Mouse (Mus musculus) liver, embryonic 14.5 days (tissue): ENCODE measurements around the gene Chid1. TPM values are rescaled to one million over a fixed set of nuclear protein-coding genes. Genes with fewer than 3 reads are reported as not detected.

ENCODE experiments used
- ATAC-seq: fragments of 200-750 bp; cut with Nextera tagmentation; 2 replicates; pipeline ENCODE4 v1.8.0; 2017; ENCODE audit warnings: moderate number of reproducible peaks, mild to moderate bottlenecking, moderate library complexity; ENCODE audit not compliant: insufficient read depth
- DNase-seq, 3 experiments: peaks; one replicate each; pipeline ENCODE4 v3.0.0-alpha.2; 2012 to 2013; ENCODE audit warnings: low read depth in 3 of 3, low spot score in 3 of 3
- H3K27ac ChIP-seq: fragments of 300-500 bp; sonication (generic); 2 replicates; pipeline ENCODE4 v1.5.1; 2014; ENCODE audit warnings: moderate library complexity, mild to moderate bottlenecking, control low read depth, inconsistent platforms
- H3K27me3 ChIP-seq: fragments of 300-500 bp; sonication (generic); 2 replicates; pipeline ENCODE4 v1.6.1; 2014; ENCODE audit warnings: mild to moderate bottlenecking, low read length, moderate library complexity; ENCODE audit not compliant: control insufficient read depth, insufficient read depth
- H3K36me3 ChIP-seq: fragments of 300-500 bp; sonication (generic); replicated peaks from 2 replicates; pipeline ENCODE4 v1.6.1; 2014; ENCODE audit warnings: low read depth; ENCODE audit not compliant: control insufficient read depth, insufficient read depth
- H3K4me1 ChIP-seq, 2 experiments: fragments of 200-500 bp in 1 of 2; fragments of 300-500 bp in 1 of 2; sonication (generic) in 1 of 2; replicated peaks; 2 replicates each; pipeline ENCODE4 v1.6.1; 2012 to 2014; ENCODE audit warnings: antibody characterized with exemption in 1 of 2, inconsistent platforms in 1 of 2, low read length in 1 of 2; ENCODE audit not compliant: control insufficient read depth in 2 of 2, insufficient read depth in 2 of 2
- H3K4me2 ChIP-seq: fragments of 300-500 bp; sonication (generic); 2 replicates; pipeline ENCODE4 v1.6.1; 2014; ENCODE audit warnings: low read depth, mild to moderate bottlenecking, control low read depth, moderate library complexity
- H3K4me3 ChIP-seq, 2 experiments: fragments of 200-500 bp in 1 of 2; fragments of 300-500 bp in 1 of 2; sonication (generic) in 1 of 2; 2 replicates each; pipeline ENCODE4 v1.5.1; 2012 to 2014; ENCODE audit warnings: low read depth in 2 of 2, low read length in 2 of 2, mild to moderate bottlenecking in 2 of 2, control low read depth in 1 of 2, inconsistent platforms in 1 of 2, moderate library complexity in 1 of 2; ENCODE audit not compliant: insufficient read depth in 1 of 2
- H3K9ac ChIP-seq: fragments of 300-500 bp; sonication (generic); replicated peaks from 2 replicates; pipeline ENCODE4 v1.6.1; 2014; ENCODE audit warnings: mild to moderate bottlenecking, control low read depth, moderate library complexity
- H3K9me3 ChIP-seq: fragments of 300-500 bp; sonication (generic); 2 replicates; pipeline ENCODE4 v1.6.1; 2016; ENCODE audit warnings: low read length, mixed read lengths; ENCODE audit not compliant: control insufficient read depth
- CTCF ChIP-seq: IDR thresholded peaks from 2 replicates; pipeline ENCODE4 v1.5.1; 2016; ENCODE audit warnings: antibody characterized with exemption, low read depth, control low read depth
- EP300 ChIP-seq: IDR thresholded peaks from 2 replicates; pipeline ENCODE4 v1.6.1; 2016; ENCODE audit warnings: antibody characterized with exemption, low read depth
- WGBS: fragments of 180-500 bp; shearing (Covaris S2); extraction: QIAGEN DNeasy Blood & Tissue Kit; methylation state at CpG from one replicate; pipeline ENCODE4 v1.1.7; 2014; ENCODE audit not compliant: insufficient replicate concordance; 5-methylcytosine and 5-hydroxymethylcytosine counted together
- polyA plus RNA-seq, 2 experiments: library from polyadenylated mRNA; depleted of rRNA in 1 of 2; stranded (reverse) in 1 of 2; unstranded in 1 of 2; fragments of >200 nt; fragmentation: Nextera tagmentation in 1 of 2; extraction: Ambion mirVana in 1 of 2; gene quantifications; 2 replicates each; pipeline versions ENCODE4 v1.2.1 to v1.2.3; 2012 to 2014

Gene Chid1
- polyA plus RNA-seq, 2 experiments = 12.1 to 23.0 TPM

- Histone ChIP-seq H3K4me2 (peak overlapping the region; percentile 72), H3K4me3 (no peak overlapping the region), H3K27ac (peak overlapping the region; percentile 98), H3K9me3 (no peaks in the 10 kb centered on the region), H3K4me1 (peaks cover 56 to 64% of the 10 kb centered on the region in 2 experiments), H3K36me3 (peaks cover 16% of the 10 kb centered on the region), H3K9ac (peak overlapping the region; percentile 79), H3K27me3 (no peaks in the 10 kb centered on the region)
- DNase-seq (no peak), ATAC-seq (no peak)
- 76% methylated on average over 4 of the region's 5 CpGs for WGBS
- TF ChIP-seq CTCF = peak; percentile 67
- no peak for TF ChIP-seq EP300
Observed at GRCm38 (mm10) chr7:141584048-141584841, 44.6 kb upstream of the Chid1 start.

- H3K4me2 ChIP-seq = no peak overlapping the region
- H3K4me3 ChIP-seq = no peak overlapping the region
- no peak for DNase-seq
- ATAC-seq = no peak
- 75% methylated on average over 7 of the region's 7 CpGs for WGBS
- H3K27me3 ChIP-seq = no peaks in the 10 kb centered on the region
- peaks cover 3% of the 10 kb centered on the region for H3K36me3 ChIP-seq
- H3K4me1 ChIP-seq = peaks cover 65 to 78% of the 10 kb centered on the region in 2 experiments
- no peak overlapping the region for H3K9ac ChIP-seq
- H3K9me3 ChIP-seq = no peaks in the 10 kb centered on the region
- no peak for TF ChIP-seq EP300
- no peak for TF ChIP-seq CTCF
- peak overlapping the region; percentile 35; the same call in 1 of the 2 replicates for H3K27ac ChIP-seq
Observed at GRCm38 (mm10) chr7:141581323-141581722, 41.7 kb upstream of the Chid1 start.

DNA sequence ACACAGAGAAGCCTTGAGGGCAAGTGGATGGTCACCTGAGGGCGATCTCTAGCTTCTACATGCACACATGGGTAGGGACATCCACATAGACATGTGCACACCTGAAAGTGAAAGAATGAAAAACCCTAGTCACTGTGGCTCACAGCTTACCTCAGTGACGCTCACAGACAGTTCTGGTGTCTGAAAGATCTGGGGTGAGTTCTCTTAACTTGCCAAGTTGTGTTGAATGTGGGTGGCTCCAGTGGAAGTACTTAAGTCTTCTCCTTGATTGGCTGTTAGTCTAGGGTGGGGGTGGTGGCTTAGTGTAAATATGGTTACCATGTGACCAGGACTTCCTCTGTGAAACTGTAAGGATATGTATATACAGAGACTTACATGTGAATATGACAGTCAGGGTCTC, 39.3 kb upstream of the Chid1 start:
- no peaks in the 10 kb centered on the region for H3K27me3 ChIP-seq
- H3K4me3 ChIP-seq = no peak overlapping the region
- WGBS = 77% methylated on average over 2 of the region's 2 CpGs
- H3K9ac ChIP-seq = no peak overlapping the region
- H3K36me3 ChIP-seq = peaks cover 3% of the 10 kb centered on the region
- ATAC-seq (no peak), DNase-seq (no peak)
- H3K27ac ChIP-seq = no peak overlapping the region
- no peaks in the 10 kb centered on the region for H3K9me3 ChIP-seq
- TF ChIP-seq CTCF (no peak), EP300 (no peak)
- no peak overlapping the region for H3K4me2 ChIP-seq
- H3K4me1 ChIP-seq = peaks cover 46 to 61% of the 10 kb centered on the region in 2 experiments

GRCm38 (mm10) chr7:141578511-141578910, 38.9 kb upstream of the Chid1 start:
- 72% methylated on average over 1 of the region's 1 CpGs for WGBS
- peaks cover 5% of the 10 kb centered on the region for H3K36me3 ChIP-seq
- peak overlapping the region; percentile 39; the same call in 1 of the 2 replicates for H3K27ac ChIP-seq
- no peak for DNase-seq
- no peaks in the 10 kb centered on the region for H3K9me3 ChIP-seq
- no peak overlapping the region for H3K4me2 ChIP-seq
- ATAC-seq = no peak
- no peaks in the 10 kb centered on the region for H3K27me3 ChIP-seq
- H3K9ac ChIP-seq = no peak overlapping the region; the same call in 1 of the 2 replicates
- TF ChIP-seq EP300 (no peak), CTCF (no peak)
- H3K4me1 ChIP-seq = peaks cover 45 to 61% of the 10 kb centered on the region in 2 experiments
- no peak overlapping the region for H3K4me3 ChIP-seq

- peak overlapping the region; percentile 39 for H3K27ac ChIP-seq
- peaks cover 5% of the 10 kb centered on the region for H3K36me3 ChIP-seq
- H3K9ac ChIP-seq = peak overlapping the region; percentile 9; the same call in 1 of the 2 replicates
- 36% methylated on average over 3 of the region's 3 CpGs for WGBS
- ATAC-seq = no peak
- no peaks in the 10 kb centered on the region for H3K9me3 ChIP-seq
- H3K4me2 ChIP-seq = peak overlapping the region; percentile 31
- TF ChIP-seq EP300 (no peak), CTCF (no peak)
- no peak for DNase-seq
- H3K4me1 ChIP-seq = peaks cover 38 to 57% of the 10 kb centered on the region in 2 experiments
- no peak overlapping the region for H3K4me3 ChIP-seq
- H3K27me3 ChIP-seq = no peaks in the 10 kb centered on the region
Observed at GRCm38 (mm10) chr7:141577801-141578200, 38.1 kb upstream of the Chid1 start.
